Mouse (Mus musculus) liver, adult 2 months (tissue): Measurements from ENCODE around the gene Phkb. TPM values are rescaled to one million over a fixed set of nuclear protein-coding genes. Genes with fewer than 3 reads are reported as not detected.
A peak's percentile ranks its signal among the peaks of the same experiment; 100 is the strongest.

Experiments used
- DNase-seq: peaks from one replicate; pipeline ENCODE4 v3.0.0-alpha.2; 2011; ENCODE audit warnings: low read depth, low spot score; ENCODE audit errors: extremely low read depth
- H3K27ac ChIP-seq: fragments of 200-500 bp; replicated peaks from 2 replicates; pipeline ENCODE4 v1.5.1; 2012; ENCODE audit warnings: low read depth, mild to moderate bottlenecking, control low read depth, inconsistent platforms, low read length; ENCODE audit not compliant: insufficient read depth
- H3K27me3 ChIP-seq: fragments of 200-500 bp; 2 replicates; pipeline ENCODE4 v1.6.1; 2012; ENCODE audit warnings: mild to moderate bottlenecking, moderate library complexity, low read length, inconsistent platforms; ENCODE audit not compliant: control insufficient read depth, insufficient read depth
- H3K36me3 ChIP-seq: fragments of 200-500 bp; 2 replicates; pipeline ENCODE4 v1.6.1; 2012; ENCODE audit warnings: low read length, inconsistent platforms; ENCODE audit not compliant: control insufficient read depth, insufficient read depth
- H3K4me1 ChIP-seq: fragments of 200-500 bp; 2 replicates; pipeline ENCODE4 v1.6.1; 2011; ENCODE audit warnings: low read length; ENCODE audit not compliant: control insufficient read depth, insufficient read depth
- H3K4me3 ChIP-seq: fragments of 200-500 bp; 2 replicates; pipeline ENCODE4 v1.5.1; 2011; ENCODE audit warnings: low read depth, mild to moderate bottlenecking, control low read depth, low read length, moderate library complexity; ENCODE audit not compliant: insufficient read depth
- H3K79me2 ChIP-seq: fragments of 200-500 bp; 2 replicates; pipeline ENCODE4 v1.6.1; 2012; ENCODE audit warnings: inconsistent platforms, mild to moderate bottlenecking, low read length, moderate library complexity; ENCODE audit not compliant: control insufficient read depth, insufficient read depth
- H3K9ac ChIP-seq: fragments of 200-500 bp; 2 replicates; pipeline ENCODE4 v1.6.1; 2012; ENCODE audit warnings: low read depth, mild to moderate bottlenecking, control low read depth, inconsistent platforms, low read length
- CTCF ChIP-seq: fragments of 200-500 bp; IDR thresholded peaks from 2 replicates; pipeline ENCODE4 v1.5.1; 2011; ENCODE audit warnings: low read depth, low read length, control low read depth
- POLR2A ChIP-seq: fragments of 200-500 bp; IDR thresholded peaks from 2 replicates; pipeline ENCODE4 v1.6.1; 2011; ENCODE audit warnings: low read length, control low read depth; ENCODE audit not compliant: insufficient read depth; ENCODE audit errors: extremely low read depth
- WGBS: fragments of 180-500 bp; shearing (Covaris S2); methylation state at CpG from one replicate; pipeline ENCODE4 v1.1.7; 2018; 5-methylcytosine and 5-hydroxymethylcytosine counted together
- polyA plus RNA-seq: library from polyadenylated mRNA; depleted of rRNA; stranded (reverse); fragments of >200 nt; gene quantifications from 2 replicates; pipeline ENCODE4 v1.2.3, GENCODE M21; 2012
- total RNA-seq: library from RNA; depleted of rRNA; stranded (reverse); fragments of >200 nt; gene quantifications from 2 replicates; pipeline ENCODE4 v1.2.3, GENCODE M21; 2014

Gene Phkb
- total and polyA plus RNA-seq, 2 experiments, result 4.1 to 25.7 TPM

DNA sequence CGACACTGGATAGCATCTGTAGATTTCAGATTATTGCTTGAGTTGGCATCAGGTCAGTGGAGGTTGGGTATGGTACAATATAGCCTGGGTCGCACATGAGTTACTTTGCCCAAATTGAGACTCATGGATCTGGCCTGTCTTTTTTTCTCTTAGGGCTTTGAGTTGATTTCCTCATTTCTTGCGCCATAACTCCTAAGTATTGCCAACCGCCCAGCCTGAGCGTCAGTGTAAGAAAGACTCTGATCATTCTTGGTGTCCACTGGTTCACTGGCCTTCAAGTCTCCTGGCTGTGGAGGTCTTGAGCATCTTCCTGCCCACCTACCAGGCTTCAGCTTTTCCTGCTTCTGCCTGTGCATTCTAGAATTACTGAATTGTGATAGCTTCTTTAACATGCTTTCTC is 104.1 kb downstream of the Phkb start:
- Histone ChIP-seq H3K9ac (no peak overlapping the region), H3K4me1 (no peaks in the 10 kb centered on the region), H3K4me3 (no peak overlapping the region), H3K36me3 (peaks cover 36% of the 10 kb centered on the region), H3K27ac (no peak overlapping the region), H3K79me2 (no peaks in the 10 kb centered on the region; the same call in 1 of the 2 replicates), H3K27me3 (no peaks in the 10 kb centered on the region)
- no peak for DNase-seq
- 91% methylated on average over 5 of the region's 5 CpGs for WGBS
- TF ChIP-seq POLR2A, result no peak
- TF ChIP-seq CTCF, result no peak

DNA sequence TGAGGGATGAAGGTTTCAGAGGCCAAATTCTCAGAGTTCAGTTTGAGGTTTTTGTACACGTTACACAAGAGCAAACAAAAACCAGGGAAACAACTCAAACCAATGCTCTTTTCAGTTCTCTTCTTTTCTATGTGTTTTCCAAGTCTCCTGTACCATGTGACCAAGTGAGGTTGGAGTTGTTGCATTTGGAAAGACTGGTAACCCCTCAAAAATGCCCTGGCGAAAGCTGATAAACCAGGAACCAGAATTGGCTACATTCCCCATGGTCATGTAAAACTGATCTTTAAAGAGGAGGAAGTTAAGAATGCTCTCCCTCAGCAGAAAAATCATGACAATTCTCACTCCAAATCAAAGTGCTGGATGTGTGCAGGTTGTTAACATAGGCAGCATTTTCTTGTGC is 117.6 kb downstream of the Phkb start:
- H3K27me3 ChIP-seq, result no peaks in the 10 kb centered on the region

DNA sequence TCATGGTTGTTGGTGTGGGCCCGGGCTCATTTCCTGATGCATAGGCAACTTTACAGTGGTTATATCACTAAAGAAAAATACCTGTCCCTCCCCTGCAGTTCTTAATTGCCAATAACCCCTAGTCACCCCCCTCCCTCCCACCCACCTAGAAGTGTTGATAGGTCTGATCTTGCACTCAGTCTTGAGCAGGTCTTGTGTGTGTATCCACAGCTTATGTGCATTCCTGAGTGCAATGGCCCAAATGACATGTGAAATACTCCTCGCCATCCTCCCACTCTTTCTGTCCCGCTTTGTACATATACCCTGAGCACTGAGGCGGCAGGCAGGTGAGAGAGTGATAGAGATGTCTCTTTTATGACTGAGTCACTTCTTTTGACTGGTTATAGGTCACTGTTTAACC is 119.1 kb downstream of the Phkb start:
- H3K36me3 ChIP-seq, result peaks cover 10% of the 10 kb centered on the region
- no peak overlapping the region for H3K27ac ChIP-seq
- no peak overlapping the region for H3K9ac ChIP-seq
- no peak for DNase-seq
- TF ChIP-seq POLR2A (no peak), CTCF (no peak)
- no peaks in the 10 kb centered on the region for H3K4me1 ChIP-seq
- H3K4me3 ChIP-seq, result no peak overlapping the region
- WGBS, result 96% methylated on average over 4 of the region's 4 CpGs
- no peaks in the 10 kb centered on the region for H3K27me3 ChIP-seq
- H3K79me2 ChIP-seq, result no peaks in the 10 kb centered on the region

More for the DNA sequence above, 117.6 kb downstream of the Phkb start:
- Histone ChIP-seq H3K4me3 (no peak overlapping the region), H3K4me1 (no peaks in the 10 kb centered on the region), H3K36me3 (peaks cover 10% of the 10 kb centered on the region), H3K27ac (no peak overlapping the region), H3K9ac (no peak overlapping the region), H3K79me2 (no peaks in the 10 kb centered on the region)
- DNase-seq, result peak; percentile 16
- 33% methylated on average over 2 of the region's 2 CpGs for WGBS
- no peak for TF ChIP-seq CTCF
- no peak for TF ChIP-seq POLR2A

DNA sequence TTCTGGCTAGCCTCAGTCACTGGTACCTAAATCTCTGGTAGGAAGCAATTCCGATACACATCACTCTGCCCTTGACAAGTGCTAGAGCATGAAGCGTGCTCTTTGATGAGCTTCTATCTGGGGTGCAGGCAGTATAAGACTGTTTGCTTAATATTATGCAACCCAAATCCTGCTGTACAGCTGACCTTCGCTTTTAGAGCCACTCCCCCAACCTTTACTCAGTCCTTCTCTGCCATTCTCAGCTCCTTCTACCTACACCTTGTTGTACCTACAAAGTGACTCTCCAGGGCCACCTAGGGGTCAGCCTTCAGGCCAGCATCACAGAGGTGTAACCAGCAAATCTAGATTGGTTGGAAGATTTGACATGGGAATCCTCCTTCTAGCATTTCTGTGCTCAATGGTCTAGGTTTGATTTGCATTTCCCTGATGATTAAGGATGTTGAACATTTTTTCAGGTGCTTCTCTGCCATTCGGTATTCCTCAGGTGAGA is 136.9 kb downstream of the Phkb start:
- no peaks in the 10 kb centered on the region for H3K4me1 ChIP-seq
- peak; percentile 23 for DNase-seq
- TF ChIP-seq CTCF (no peak), POLR2A (no peak)
- H3K9ac ChIP-seq, result no peak overlapping the region
- WGBS, result 74% methylated on average over 4 of the region's 4 CpGs
- H3K36me3 ChIP-seq, result peaks cover 12% of the 10 kb centered on the region
- H3K79me2 ChIP-seq, result no peaks in the 10 kb centered on the region
- no peak overlapping the region for H3K27ac ChIP-seq
- no peak overlapping the region for H3K4me3 ChIP-seq
- no peaks in the 10 kb centered on the region for H3K27me3 ChIP-seq

DNA sequence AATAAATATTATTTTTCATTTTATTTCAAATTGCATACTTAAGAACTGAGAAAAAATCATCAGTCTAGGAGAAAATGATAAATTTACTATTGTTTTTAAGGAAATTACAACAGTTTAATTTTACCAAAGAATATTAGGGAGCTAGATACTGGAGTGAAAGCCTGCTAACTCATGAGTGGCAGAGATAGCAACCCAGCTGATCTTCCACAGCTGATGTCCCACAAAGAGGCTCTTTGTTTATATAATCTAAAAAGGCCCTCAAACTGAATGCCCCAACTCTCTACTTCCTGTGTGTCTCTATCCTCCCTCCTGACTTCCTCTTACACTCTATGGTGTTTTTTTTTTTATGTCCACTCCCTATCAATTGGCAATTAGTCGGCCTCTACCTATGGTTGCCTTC is 152.2 kb downstream of the Phkb start:
- no peaks in the 10 kb centered on the region for H3K27me3 ChIP-seq
- no peaks in the 10 kb centered on the region for H3K36me3 ChIP-seq
- no peak for DNase-seq
- TF ChIP-seq POLR2A (no peak), CTCF (no peak)
- no peaks in the 10 kb centered on the region for H3K4me1 ChIP-seq
- no peak overlapping the region for H3K27ac ChIP-seq
- no peak overlapping the region for H3K9ac ChIP-seq
- H3K4me3 ChIP-seq, result no peak overlapping the region
- no peaks in the 10 kb centered on the region for H3K79me2 ChIP-seq
- 91% methylated on average over 1 of the region's 1 CpGs for WGBS

DNA sequence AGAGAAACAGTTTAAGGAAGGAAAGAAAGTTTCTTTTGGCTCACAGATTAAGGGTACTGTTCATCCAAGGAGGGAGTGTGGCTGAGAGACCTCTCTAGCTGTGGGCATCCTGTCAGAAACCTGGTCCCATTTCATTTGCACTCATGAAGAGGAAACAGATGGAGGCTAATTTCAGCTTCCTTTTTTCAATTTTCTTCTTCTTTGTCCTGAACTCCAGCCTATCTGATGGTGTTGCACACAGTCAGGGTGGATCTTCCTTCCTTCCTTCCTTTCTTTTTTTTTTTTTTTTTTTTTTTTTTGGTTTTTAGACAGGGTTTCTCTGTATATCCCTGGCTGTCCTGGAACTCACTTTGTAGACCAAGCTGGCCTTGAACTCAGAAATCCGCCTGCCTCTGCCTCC is 152.9 kb downstream of the Phkb start:
- Histone ChIP-seq H3K4me3 (no peak overlapping the region), H3K27ac (no peak overlapping the region), H3K36me3 (peaks cover 2% of the 10 kb centered on the region; the same call in 1 of the 2 replicates), H3K4me1 (no peaks in the 10 kb centered on the region), H3K79me2 (no peaks in the 10 kb centered on the region), H3K9ac (no peak overlapping the region), H3K27me3 (no peaks in the 10 kb centered on the region)
- 100% methylated on average over 1 of the region's 1 CpGs for WGBS
- no peak for DNase-seq
- no peak for TF ChIP-seq POLR2A
- no peak for TF ChIP-seq CTCF
